Mouse (Mus musculus): ENCODE measurements at regions not wholly inside any gene's neighbourhood (a gene's known extent, or its start where the extent isn't known, plus 50 kb on each side); places are given as distances from the start of the nearest gene placed in this dataset.

DNA sequence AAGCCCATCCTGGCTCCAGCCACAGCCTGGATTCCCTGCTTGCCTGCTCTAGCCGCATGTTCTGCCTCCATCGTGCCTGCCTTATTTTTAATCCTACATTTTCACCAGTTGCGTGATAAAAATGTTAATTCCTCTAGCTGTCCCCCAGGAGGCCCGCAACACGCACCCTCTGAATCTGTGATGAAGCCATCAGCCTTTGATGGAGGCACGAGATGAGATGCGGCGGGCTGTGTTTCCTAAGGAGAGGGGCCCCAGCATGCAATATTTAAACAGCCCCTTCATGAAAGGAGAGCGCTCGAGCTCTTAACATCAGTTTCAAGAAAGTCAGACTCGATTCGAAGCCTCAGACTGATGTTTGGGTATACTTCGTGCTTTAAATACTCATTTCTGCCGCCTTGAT lies 76.3 kb downstream of the Nptx2 start:
- DNase-seq, result no peak

DNA sequence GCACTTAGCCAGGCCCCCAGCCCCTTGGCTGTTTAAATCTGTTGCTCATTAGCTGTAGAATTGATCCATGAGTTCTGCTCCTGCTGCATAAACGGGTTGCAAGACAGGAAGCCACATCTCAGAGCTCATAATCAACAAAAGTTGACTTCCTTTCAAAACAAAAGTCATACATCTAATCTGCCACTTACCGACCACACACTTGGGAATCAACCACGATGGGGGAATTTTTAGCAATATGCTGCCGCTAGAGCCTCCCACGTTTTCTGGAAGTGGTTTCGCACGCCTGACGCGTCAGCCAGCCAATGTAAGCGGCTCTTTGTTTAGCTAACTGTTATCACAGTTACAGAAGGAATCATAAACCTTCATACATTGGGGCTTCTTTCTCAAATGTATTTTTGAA lies 77.7 kb downstream of the Nptx2 start:
- no peak for DNase-seq

DNA sequence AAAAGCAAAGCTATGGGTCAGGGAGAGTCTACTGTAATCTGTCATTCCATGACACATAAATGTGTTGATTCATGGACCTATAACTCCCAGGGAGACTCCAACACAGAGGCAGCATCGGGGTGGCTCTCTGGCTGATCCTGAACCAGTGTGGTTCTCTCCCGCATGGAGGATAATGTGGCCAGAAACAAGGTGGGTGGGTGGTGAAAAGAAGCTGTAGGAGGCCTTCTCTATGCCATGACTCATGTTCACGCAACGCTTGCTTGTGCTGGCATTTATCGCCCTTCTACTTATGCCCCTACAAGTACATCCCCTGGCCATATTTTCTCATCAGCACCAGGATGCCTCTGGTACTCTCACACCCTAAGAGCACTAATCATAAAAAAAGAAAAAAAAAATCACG lies 86.6 kb downstream of the Nptx2 start:
- DNase-seq, result no peak

DNA sequence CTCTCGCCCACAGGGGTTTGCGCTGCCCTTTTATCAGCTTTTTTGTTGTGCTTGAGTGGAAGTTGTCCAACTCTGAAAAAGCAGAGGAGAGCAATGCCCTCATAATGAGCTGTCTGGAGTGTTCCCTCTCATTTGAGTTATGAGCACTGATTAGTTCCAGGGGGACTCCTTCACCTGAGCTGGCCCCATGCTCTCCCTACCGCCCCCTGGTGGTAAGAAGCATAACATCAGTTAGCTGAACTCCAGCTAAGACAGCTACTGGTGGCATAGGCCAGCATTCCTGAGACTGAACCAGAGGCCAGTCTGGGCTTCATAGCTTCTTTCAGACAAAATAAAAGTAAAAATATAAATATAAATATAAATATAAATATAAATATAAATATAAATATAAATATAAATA lies 92.9 kb downstream of the Nptx2 start:
- peak; percentile 71 to 78 for DNase-seq

DNA sequence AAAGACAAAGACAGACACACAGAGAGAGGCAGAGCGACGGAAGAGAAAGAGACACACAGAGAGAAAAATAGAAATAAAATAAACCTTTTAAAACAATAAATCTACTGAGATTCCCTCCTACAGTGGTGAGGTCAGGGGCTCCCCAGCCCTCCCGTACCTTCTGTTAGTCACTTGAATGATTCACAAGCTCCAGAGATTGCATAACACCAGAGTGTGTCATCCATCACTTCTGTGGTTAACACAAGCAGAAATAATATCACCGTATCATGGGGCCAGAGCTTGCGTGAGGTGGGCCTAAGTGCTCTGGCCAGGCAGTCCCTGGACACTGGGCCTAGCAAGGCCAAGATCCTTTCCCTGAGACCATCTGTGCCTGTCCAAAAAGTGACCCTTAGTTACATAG lies 93.9 kb downstream of the Nptx2 start:
- DNase-seq, result no peak

DNA sequence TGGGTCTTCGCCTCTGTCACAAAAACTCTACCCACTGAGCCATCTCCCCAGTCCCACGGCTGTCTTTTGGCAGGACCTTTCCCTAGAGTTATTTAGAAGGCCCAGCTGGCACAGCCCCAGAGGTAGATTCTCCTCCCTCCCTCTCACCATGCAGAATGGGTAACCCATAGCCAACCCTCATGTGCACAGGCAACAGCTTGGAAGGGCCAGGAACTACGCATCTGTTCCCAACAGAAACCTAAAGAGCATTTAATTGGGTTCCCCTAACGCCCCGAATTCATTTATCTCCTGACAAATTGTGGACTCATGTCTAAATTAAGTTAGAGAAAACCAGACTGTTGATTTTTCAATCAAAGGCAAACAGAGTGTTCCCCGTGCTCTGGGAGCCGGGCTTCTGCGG lies 97.1 kb downstream of the Nptx2 start:
- peak; percentile 35 to 43 for DNase-seq

DNA sequence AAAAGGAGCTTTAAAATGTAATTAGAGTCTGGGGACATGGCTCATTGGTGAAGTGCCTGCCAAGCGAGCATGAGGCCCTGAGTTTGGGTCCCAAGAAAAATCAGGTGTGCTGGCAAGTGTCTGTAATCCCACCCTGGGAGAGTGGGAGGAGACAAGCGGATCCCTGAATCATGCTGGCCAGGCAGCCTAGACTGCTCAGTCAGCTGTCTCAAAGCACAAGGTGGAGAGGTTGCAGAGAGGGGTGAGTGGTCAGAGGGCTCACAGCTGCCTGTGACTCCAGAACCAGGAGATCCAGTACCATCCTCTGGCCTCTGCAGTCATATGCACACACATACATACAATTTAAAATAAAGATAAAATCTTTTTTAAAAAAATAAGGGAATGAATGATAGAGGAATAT lies 97.7 kb downstream of the Nptx2 start:
- no peak for DNase-seq

DNA sequence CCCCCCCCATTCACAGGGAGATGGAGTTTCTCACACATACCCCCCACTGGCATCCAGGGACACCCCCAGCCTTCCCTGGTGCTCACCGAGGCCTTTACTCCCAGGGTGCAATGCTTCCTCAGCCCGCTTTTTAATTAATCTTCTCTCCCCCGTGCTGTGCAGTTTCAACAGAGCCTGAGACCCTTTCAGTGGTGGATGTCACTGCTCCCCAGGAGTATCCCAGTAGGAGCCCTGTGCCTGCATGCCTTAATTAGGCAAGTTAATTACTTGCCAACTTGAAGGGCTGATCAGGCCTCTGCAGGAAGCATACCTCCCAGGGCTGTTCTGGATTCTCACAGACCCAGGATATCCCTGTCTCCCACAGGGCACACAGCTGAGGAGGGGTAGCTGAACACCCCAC lies 99.7 kb downstream of the Nptx2 start:
- DNase-seq, result no peak

DNA sequence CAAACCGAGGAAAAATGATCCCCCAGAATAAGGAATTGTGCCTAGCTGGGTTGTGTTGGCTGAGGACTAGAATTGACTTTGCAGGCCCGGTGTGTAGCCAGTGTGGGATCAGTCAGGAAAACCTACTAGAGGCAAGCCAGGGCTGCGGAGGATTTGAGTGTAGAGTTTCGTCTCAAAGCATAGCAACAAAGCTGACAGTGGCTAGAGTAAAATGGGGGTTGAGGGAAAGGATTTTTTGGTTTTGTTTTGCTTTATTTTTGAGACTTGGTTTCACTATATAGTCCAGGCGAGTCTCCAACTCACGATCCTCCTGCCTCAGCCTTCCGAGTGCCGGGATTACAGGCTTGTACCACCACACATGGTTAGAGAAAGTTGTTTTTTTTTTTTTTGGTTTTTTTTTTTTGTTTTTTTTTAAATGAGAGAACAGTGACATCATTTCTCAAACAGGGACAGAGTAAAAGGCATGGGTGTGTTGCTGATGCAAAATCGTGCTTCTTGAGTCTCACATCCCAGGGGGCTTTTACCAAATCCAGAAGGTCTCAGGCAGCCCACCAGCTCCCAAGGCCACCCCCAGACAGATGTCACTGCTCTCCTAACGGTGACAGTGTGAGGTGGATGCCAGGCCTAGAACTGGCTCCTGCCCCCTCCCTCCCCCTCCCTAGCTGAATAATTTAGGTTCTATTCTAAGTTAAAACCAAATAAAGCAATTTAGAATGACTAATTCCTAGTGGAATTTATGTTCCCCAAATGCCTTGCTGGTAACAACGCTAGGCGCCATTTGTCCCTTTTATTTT lies 101.8 kb downstream of the Nptx2 start:
- DNase-seq, result no peak

DNA sequence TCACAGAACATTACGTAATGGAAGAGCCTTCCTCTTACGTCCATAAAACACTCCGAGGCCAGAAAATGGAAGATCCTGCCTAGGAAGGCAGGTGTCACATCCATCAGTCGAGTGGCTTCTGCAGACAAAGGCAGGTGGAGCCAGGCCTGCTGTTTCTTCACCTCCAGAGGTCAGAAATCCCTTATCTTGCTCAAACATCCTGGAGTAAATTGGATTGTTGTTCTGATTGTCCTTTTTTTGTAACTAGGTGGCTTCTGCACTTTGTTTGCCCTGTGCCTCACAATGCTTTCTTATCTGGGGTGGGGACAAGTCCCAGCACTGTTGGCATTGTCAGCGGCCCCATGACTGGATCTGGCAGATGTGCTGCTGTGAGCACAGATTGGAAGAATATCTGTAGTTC lies 106.5 kb downstream of the Nptx2 start:
- no peak for DNase-seq

DNA sequence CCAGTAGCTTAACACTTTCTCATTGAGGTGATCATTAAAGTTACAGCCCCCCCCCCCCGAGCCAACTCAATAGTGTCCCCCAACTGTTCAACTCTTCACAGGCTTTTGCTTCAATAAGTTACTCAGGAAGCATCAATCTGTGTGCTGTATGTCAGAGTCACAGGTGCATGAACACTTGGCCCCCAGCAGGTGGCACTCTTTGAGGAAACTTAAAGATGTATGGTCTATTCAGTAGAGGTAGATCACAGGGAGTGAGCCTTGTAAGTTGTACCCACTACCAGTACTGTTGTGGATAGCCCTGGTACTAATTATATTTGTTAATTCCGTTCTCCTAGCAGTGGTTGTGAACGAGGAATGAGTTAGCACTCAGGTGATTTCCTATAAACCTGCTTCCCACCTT lies 99.6 kb downstream of the Tmem130 start:
- DNase-seq, result no peak

DNA sequence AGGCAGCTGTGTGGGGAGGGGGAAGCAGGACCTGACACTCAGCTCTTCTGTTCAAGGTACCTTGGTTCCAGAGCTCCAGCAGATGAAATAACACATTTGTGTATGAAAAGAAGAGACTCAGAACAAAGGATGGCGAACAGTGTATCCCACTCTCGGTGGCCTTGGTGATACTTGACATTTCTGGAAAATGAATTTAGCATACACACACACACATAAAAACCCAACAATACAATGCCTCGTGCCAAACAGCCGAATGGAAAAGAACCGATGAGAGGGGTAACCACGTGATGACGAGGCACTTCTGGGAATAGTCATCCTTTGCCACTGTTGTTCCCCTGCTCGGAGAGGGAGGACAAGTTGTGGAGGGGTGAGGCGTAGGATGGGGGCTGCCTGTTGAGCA lies 97.6 kb downstream of the Tmem130 start:
- no peak for DNase-seq

DNA sequence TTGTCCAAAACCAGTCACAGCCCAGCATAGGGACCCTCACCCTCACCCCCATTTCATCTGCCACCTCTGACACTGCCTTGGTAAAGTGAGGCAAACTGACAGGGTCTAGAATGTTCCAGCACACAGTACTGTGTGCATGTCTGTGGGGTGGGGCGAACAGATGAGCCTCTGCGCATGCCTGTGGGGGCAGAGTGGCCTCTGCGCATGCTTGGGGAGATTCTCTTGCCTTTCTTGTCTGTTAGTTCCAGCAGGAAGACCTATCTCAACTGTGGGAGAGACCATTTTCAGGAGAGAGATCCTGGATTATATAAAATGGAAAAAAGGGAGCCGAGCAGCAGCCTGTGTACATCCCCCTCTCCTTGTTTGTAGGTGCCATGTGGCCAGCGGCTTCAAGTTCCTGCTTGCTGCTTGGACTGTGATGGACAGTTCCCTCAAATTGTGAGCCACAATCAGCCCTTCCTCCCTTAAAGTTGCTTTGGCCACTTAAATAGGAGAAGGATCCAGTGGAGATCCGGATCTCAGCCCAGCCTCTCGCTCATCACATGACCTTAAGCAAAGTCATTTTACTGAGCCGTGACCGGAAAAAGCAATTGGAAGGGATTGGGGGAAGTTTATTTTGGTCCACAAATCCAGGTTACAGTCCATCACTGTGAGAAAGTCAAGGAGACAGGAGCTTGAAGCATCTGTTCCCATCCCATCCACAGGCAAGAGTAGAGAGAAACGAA lies 96.9 kb downstream of the Tmem130 start:
- DNase-seq, result no peak

DNA sequence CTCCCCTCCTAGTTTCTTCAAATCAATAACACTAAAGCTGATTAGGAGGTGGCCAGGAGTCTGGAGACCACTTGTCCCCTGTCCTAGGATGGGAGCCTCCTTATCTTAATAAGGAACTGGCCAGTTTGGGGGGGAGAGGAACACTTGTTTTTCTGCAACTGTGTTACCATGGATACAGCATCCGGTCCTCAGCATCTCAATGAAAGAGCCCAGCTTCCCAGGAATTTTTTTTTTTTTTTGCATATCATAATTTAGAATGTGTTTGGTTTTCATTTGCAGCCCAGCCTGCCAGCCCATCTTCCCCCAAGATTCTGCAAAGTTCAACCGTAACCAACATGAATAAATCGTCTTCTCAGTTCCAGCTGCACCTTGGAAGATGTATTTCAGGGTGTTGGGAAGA lies 93.6 kb downstream of the Tmem130 start:
- no peak for DNase-seq

DNA sequence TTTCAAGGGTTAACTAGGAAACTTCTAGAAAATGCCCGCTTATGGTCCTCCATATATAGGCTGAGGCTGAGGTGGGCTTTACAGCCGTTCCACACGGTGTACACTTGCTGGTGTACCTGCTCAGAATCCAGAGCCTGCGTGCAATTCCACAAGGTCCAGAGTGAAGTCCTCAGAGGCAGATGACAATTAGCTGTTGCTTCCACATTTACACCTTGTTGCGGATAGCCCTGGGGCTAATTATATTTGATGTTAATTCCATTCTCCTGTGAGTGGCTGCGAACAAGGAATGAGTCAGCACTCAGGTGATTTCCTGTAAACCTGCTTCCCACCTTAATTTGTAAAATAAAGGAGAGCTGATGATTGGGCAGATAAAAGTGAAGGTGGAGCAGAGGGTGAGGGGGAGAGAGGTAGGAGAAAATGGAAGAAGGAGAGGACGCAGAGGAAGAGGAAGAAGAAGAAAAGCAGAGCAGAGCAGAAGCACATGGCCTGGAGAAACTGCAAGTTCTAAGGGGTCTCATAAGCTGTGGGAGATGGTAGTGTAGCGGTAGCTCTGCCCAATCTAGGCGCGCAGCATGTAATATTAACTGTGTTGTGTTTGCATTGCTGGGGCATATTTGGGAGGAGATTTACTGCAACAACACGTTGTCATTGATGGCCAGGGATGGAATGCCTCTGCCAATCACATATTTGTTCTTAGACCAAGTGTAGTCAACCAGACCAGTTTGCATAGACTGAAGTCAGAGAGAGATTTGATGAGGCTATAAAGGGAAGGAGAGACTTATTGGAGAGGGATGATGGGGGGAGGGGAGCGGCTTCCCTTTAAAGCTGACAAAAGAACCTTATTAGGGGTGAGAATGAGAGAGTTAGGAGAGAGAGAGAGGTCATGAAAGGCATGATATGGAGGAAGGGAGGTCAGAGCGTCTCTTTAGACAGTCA lies 82.5 kb downstream of the Tmem130 start:
- no peak for DNase-seq

DNA sequence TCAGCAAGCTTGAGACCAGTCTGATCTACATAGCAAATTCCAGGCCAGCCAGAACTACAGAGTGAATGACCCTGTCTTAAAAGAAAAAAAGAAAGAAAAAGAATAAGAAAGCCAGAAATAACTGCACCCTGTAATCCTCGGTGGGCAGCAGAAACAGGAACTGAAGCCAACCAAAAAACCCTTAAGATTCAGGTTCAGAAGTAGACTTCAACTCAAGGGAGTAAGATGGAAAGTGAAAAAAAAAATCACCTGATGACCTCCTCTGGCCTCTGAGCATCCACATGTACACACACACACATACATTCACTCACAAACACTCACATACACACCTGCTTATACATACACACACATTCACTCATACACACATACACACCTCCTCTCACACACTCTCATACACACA lies 77.4 kb downstream of the Tmem130 start:
- DNase-seq, result no peak

Measured in cerebellum, postnatal 10 days (tissue).